Mouse (Mus musculus): Measurements from ENCODE around the gene Cped1. TPM values are rescaled to one million over a fixed set of nuclear protein-coding genes. Genes with fewer than 3 reads are reported as not detected.

Cped1 gene
- total and polyA plus RNA-seq, 3 experiments, result not detected

DNA sequence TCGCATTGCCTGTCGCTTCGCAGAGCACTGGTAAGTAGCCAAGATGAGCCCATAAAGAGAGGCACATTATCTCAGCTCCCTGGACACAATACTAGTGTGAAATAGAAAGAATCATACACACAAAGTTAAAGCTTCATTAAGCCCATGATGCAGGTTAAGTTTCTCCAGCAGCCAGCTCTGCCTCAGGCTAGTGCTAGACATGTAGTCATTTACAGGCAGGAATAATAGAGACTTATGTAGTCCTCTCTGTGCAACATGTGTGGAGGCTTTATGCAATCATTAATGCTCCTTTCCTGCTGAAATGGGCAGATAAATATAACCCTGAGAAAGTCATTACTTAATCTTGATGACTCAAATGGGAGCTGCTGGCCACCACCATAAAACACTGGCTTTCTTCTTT lies 216.2 kb downstream of the Cped1 start:
- H3K79me2 ChIP-seq (ENCODE audit: control insufficient read depth, insufficient read depth, low read length, poor library complexity), result no peaks in the 10 kb centered on the region
- H3K4me3 ChIP-seq (ENCODE audit: control insufficient read depth in 1 of 2, insufficient read depth in 1 of 2, low read depth in 2 of 2, low read length in 2 of 2), result no peak overlapping the region
- no peaks in the 10 kb centered on the region for H3K36me3 ChIP-seq (ENCODE audit: control insufficient read depth in 1 of 2, insufficient read depth in 2 of 2, low read length in 2 of 2)
- no peak overlapping the region for H3K27ac ChIP-seq (ENCODE audit: control insufficient read depth, low read depth, low read length)
- H3K4me1 ChIP-seq (ENCODE audit: control insufficient read depth in 1 of 2, insufficient read depth in 2 of 2, low read length in 2 of 2), result no peaks in the 10 kb centered on the region
- H3K27me3 ChIP-seq (ENCODE audit: control insufficient read depth in 1 of 2, insufficient read depth in 2 of 2, low read length in 2 of 2), result no peaks in the 10 kb centered on the region
- DNase-seq (ENCODE audit: low read depth, low spot score), result no peak
- no peak for TF ChIP-seq NELFE (IDR thresholded peaks at IDR 0.05; ENCODE audit: low read depth, low read length)
- no peak for TF ChIP-seq CHD1 (IDR thresholded peaks at IDR 0.05; ENCODE audit: low read depth, low read length)
- no peak for TF ChIP-seq GATA1 (IDR thresholded peaks at IDR 0.05; ENCODE audit: low read depth, low read length)
- no peak for TF ChIP-seq MAZ (IDR thresholded peaks at IDR 0.05; ENCODE audit: low read depth, low read length)
- no peak for TF ChIP-seq RAD21 (IDR thresholded peaks at IDR 0.05; ENCODE audit: low read depth, low read length)
- TF ChIP-seq USF2 (IDR thresholded peaks at IDR 0.05; ENCODE audit: borderline replicate concordance in 1 of 2, insufficient read depth in 1 of 2, low read depth in 1 of 2, low read length in 2 of 2), result no peak
- TF ChIP-seq MEF2A (IDR thresholded peaks at IDR 0.05; ENCODE audit: extremely low read depth, insufficient replicate concordance, low read depth, low read length, poor library complexity, severe bottlenecking), result no peak
- TF ChIP-seq GABPA (IDR thresholded peaks at IDR 0.05; ENCODE audit: low read depth, low read length), result no peak
- no peak for TF ChIP-seq ZC3H11A (IDR thresholded peaks at IDR 0.05; ENCODE audit: low read depth, low read length)
- TF ChIP-seq MAFK (IDR thresholded peaks at IDR 0.05; ENCODE audit: borderline replicate concordance, low read depth, low read length), result no peak
- TF ChIP-seq SIN3A (IDR thresholded peaks at IDR 0.05; ENCODE audit: low read length), result no peak
- no peak for TF ChIP-seq ETS1 (IDR thresholded peaks at IDR 0.05; ENCODE audit: low read depth, low read length)
- TF ChIP-seq CHD2 (IDR thresholded peaks at IDR 0.05; ENCODE audit: low read length), result no peak
- no peak for TF ChIP-seq POLR2AphosphoS5 (IDR thresholded peaks at IDR 0.05; ENCODE audit: borderline replicate concordance, low read depth, low read length)
- TF ChIP-seq JUND (IDR thresholded peaks at IDR 0.05; ENCODE audit: low read depth, low read length), result no peak
- no peak for TF ChIP-seq POLR2AphosphoS2 (IDR thresholded peaks at IDR 0.05; ENCODE audit: low read length)
- TF ChIP-seq SMC3 (IDR thresholded peaks at IDR 0.05; ENCODE audit: low read depth, low read length), result no peak
- no peak for TF ChIP-seq CTCF (IDR thresholded peaks at IDR 0.05 in 2 of 3, conservative IDR thresholded peaks at IDR 0.05 in 1 of 3; ENCODE audit: control insufficient read depth in 1 of 3, insufficient read depth in 1 of 3, low read depth in 2 of 3, low read length in 3 of 3, poor library complexity in 1 of 3, severe bottlenecking in 1 of 3)
- no peak for TF ChIP-seq ELF1 (IDR thresholded peaks at IDR 0.05; ENCODE audit: low read depth, low read length)
- TF ChIP-seq KAT2A (conservative IDR thresholded peaks at IDR 0.05; ENCODE audit: low read depth, low read length), result no peak
- no peaks in the 10 kb centered on the region for H3K9me3 ChIP-seq (replicated peaks; ENCODE audit: insufficient read depth, low read length)
- no peak overlapping the region for H3K9ac ChIP-seq (ENCODE audit: control insufficient read depth, low read depth, low read length, poor library complexity, severe bottlenecking)

DNA sequence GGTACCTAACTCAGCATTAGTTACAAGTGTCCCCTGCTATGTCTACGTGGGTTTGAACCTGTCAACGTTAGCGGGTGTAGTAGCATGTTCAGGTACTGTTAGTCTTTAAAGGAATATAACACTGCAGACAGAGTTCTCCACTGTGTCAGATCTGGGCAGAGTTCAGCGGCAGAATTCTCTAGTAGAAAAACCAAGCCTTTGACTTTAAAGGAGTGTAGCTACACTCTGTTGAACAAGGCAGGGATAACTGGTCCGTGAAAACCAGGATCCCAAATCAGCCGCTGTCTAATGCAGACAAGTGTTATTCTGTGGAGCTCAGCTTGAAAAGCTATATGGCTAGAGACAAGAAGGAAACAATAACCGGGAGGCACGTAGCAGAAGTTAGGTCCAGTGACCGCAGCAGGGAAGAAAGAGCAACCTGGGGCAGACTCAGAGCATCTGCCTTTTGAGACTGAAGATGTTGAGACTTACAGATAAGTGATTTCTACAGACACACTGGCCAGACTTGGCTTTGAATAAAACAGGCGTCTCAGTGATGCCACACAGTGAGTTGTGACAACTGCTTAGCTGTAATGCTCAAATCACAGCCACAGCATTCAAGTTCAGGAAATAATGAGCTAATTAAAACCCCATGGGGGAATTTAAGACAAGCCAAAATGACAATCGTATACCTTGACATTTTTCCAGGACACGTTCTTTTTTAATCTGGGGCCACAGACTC lies 219.5 kb downstream of the Cped1 start:
- TF ChIP-seq ZKSCAN1 (IDR thresholded peaks at IDR 0.05; ENCODE audit: low read depth, low read length), result no peak
- no peak for TF ChIP-seq ZNF384 (IDR thresholded peaks at IDR 0.05; ENCODE audit: low read depth, low read length)
- H3K27me3 ChIP-seq (ENCODE audit: control insufficient read depth in 1 of 2, insufficient read depth in 2 of 2, low read length in 2 of 2), result no peaks in the 10 kb centered on the region
- DNase-seq (ENCODE audit: low read depth, low spot score), result no peak
- no peak overlapping the region for H3K27ac ChIP-seq (ENCODE audit: control insufficient read depth, low read depth, low read length)
- H3K79me2 ChIP-seq (ENCODE audit: control insufficient read depth, insufficient read depth, low read length, poor library complexity), result no peaks in the 10 kb centered on the region
- no peak overlapping the region for H3K9ac ChIP-seq (ENCODE audit: control insufficient read depth, low read depth, low read length, poor library complexity, severe bottlenecking)
- H3K9me3 ChIP-seq (replicated peaks; ENCODE audit: insufficient read depth, low read length), result no peaks in the 10 kb centered on the region
- H3K36me3 ChIP-seq (ENCODE audit: control insufficient read depth in 1 of 2, insufficient read depth in 2 of 2, low read length in 2 of 2), result no peaks in the 10 kb centered on the region
- H3K4me1 ChIP-seq (ENCODE audit: control insufficient read depth in 1 of 2, insufficient read depth in 2 of 2, low read length in 2 of 2), result no peaks in the 10 kb centered on the region
- no peak overlapping the region for H3K4me3 ChIP-seq (ENCODE audit: control insufficient read depth in 1 of 2, insufficient read depth in 1 of 2, low read depth in 2 of 2, low read length in 2 of 2)
